Comparison of ENCODE assay signal across 9 mouse cellular contexts in genomic region chr4:155121915-155122443, GRCm38 (mm10). TPM values are rescaled to one million over a fixed set of nuclear protein-coding genes. Genes with fewer than 3 reads are reported as not detected.
A peak's percentile ranks its signal among the peaks of the same experiment; 100 is the strongest.
DNase-seq lines count a peak whose midpoint lies in the region; ATAC-seq and TF ChIP-seq lines count a peak whose summit lies in the region.
"Had no signal": no experiment of that assay in that cellular context is flagged by ENCODE, and none has a peak within 500 bp of the region (broad histone marks: within the 10 kb centered on the region; RNA-seq: fewer than 3 reads in every experiment).

No protein-coding gene starts in this region.

- no peak overlapping the region for H3K9ac ChIP-seq in neural tube, embryonic 11.5 days (ENCODE audit: low read length)
- no peak overlapping the region for H3K9ac ChIP-seq in limb, embryonic 15.5 days
- H3K9ac ChIP-seq: liver, embryonic 12.5 days had no signal

- H3K4me2 ChIP-seq in neural tube, embryonic 11.5 days (ENCODE audit: low read depth): no peak overlapping the region
- 0 out of 2 replicates have a peak overlapping the region, but pooled peaks have one; percentile 19 for H3K4me2 ChIP-seq in limb, embryonic 15.5 days
- H3K4me2 ChIP-seq: liver, embryonic 12.5 days had no signal

- H3K4me1 ChIP-seq in neural tube, embryonic 11.5 days (ENCODE audit: control insufficient read depth, insufficient read depth, low read length): peaks cover 13% of the 10 kb centered on the region
- H3K4me1 ChIP-seq in limb, embryonic 15.5 days: peaks cover 74% of the 10 kb centered on the region
- H3K4me1 ChIP-seq in thymus, adult 2 months (replicated peaks; ENCODE audit: control insufficient read depth, insufficient read depth, low read length): peaks cover 10% of the 10 kb centered on the region

- ATAC-seq in neural tube, embryonic 11.5 days (ENCODE audit: insufficient read depth, low FRiP score, low TSS enrichment): no peak
- ATAC-seq in limb, embryonic 15.5 days (ENCODE audit: insufficient number of reproducible peaks, low FRiP score, low TSS enrichment, low read depth): no peak
- no peak for ATAC-seq in activated CD4-positive, CD25-positive, alpha-beta regulatory T cell, adult 4 months
- no peak for ATAC-seq in cerebellum, adult (ENCODE audit: insufficient number of reproducible peaks, low FRiP score, low TSS enrichment)
- ATAC-seq: liver, embryonic 12.5 days had no signal

- H3K36me3 ChIP-seq in neural tube, embryonic 11.5 days (ENCODE audit: control insufficient read depth, insufficient read depth, low read length): no peaks in the 10 kb centered on the region
- H3K36me3 ChIP-seq in limb, embryonic 15.5 days: 0 out of 2 replicates have a peak, but pooled peaks cover 6% of the 10 kb centered on the region
- no peaks in the 10 kb centered on the region for H3K36me3 ChIP-seq in thymus, adult 2 months (ENCODE audit: control insufficient read depth, insufficient read depth, low read length)
- H3K36me3 ChIP-seq: liver, embryonic 12.5 days had no signal

- intact Hi-C loops in gastrocnemius, adult 2 months (cut with DNase I): no loop called here

- H3K9me3 ChIP-seq in neural tube, embryonic 11.5 days (ENCODE audit: control insufficient read depth, low read length): no peaks in the 10 kb centered on the region
- peaks cover 3% of the 10 kb centered on the region; the same call in 1 of the 2 replicates for H3K9me3 ChIP-seq in limb, embryonic 15.5 days
- H3K9me3 ChIP-seq: liver, embryonic 12.5 days had no signal

- H3K27ac ChIP-seq in gastrocnemius, adult 2 months: peak overlapping the region; percentile 75
- 0 out of 2 replicates have a peak overlapping the region, but pooled peaks have one; percentile 54 for H3K27ac ChIP-seq in neural tube, embryonic 11.5 days (ENCODE audit: low read depth, low read length)
- peak overlapping the region; percentile 96 for H3K27ac ChIP-seq in limb, embryonic 15.5 days
- no peak overlapping the region for H3K27ac ChIP-seq in thymus, adult 2 months (ENCODE audit: control insufficient read depth, insufficient read depth, low read length)

- no peaks in the 10 kb centered on the region for H3K27me3 ChIP-seq in neural tube, embryonic 11.5 days (ENCODE audit: control insufficient read depth, insufficient read depth, low read length)
- no peaks in the 10 kb centered on the region for H3K27me3 ChIP-seq in limb, embryonic 15.5 days
- no peaks in the 10 kb centered on the region for H3K27me3 ChIP-seq in thymus, adult 2 months (ENCODE audit: control insufficient read depth, insufficient read depth, low read length)
- H3K27me3 ChIP-seq: liver, embryonic 12.5 days had no signal

- 85% methylated on average over 6 of the region's 6 CpGs for WGBS in neural tube, embryonic 11.5 days
- WGBS in limb, embryonic 15.5 days: 68% methylated on average over 6 of the region's 6 CpGs
- 85% methylated on average over 6 of the region's 6 CpGs for WGBS in thymus, adult 2 months

- no peak for DNase-seq in gastrocnemius, adult 2 months
- no peak for DNase-seq in gastrocnemius, adult 8-10 months (ENCODE audit: low spot score in 2 of 2)
- DNase-seq in neural tube, embryonic 11.5 days (ENCODE audit: low spot score): no peak
- no peak for DNase-seq in neural tube, embryonic 10.5 days (ENCODE audit: extremely low spot score, low spot score)
- no peak for DNase-seq in thymus, adult 2 months

- no peak overlapping the region for H3K4me3 ChIP-seq in gastrocnemius, adult 2 months
- H3K4me3 ChIP-seq in neural tube, embryonic 11.5 days (ENCODE audit: low read depth, low read length): no peak overlapping the region
- no peak overlapping the region for H3K4me3 ChIP-seq in limb, embryonic 15.5 days
- H3K4me3 ChIP-seq in thymus, adult 2 months (ENCODE audit: control insufficient read depth, insufficient read depth, low read length): no peak overlapping the region
- H3K4me3 ChIP-seq: liver, embryonic 12.5 days had no signal

- no peak for TF ChIP-seq POLR2A in thymus, adult 2 months (IDR thresholded peaks at IDR 0.05; ENCODE audit: control insufficient read depth, extremely low read depth, insufficient read depth, low read length, poor library complexity)

- TF ChIP-seq CTCF in gastrocnemius, adult 2 months (IDR thresholded peaks at IDR 0.05): no peak
- TF ChIP-seq CTCF in thymus, adult 2 months (IDR thresholded peaks at IDR 0.05; ENCODE audit: borderline replicate concordance, control insufficient read depth, extremely low read depth, insufficient read depth, low read length, poor library complexity): no peak

RNA-seq across cellular contexts. Expression of gene Morn1, which starts 35.6 kb away (rescaled TPM):
- 1 to 10 TPM; 1.3 TPM for total RNA-seq in gastrocnemius, adult 2 months (2021)
- total RNA-seq in gastrocnemius, adult 8-10 months (2022): 1 to 10 TPM; 1.2 to 2.1 (median 1.4) TPM
- polyA plus RNA-seq in neural tube, embryonic 11.5 days (2014; fragmentation: Nextera tagmentation; extraction: Ambion mirVana): 3.9 and 5.3 TPM in 2 replicates
- 5.0 and 6.2 TPM in 2 replicates for polyA plus RNA-seq in limb, embryonic 15.5 days (2015; fragmentation: Nextera tagmentation; extraction: Ambion mirVana)
- polyA plus RNA-seq in thymus, adult 2 months (2012; rRNA removed): 3.8 and 5.0 TPM in 2 replicates
- 1 to 10 TPM; 1.2 to 1.6 TPM for polyA plus RNA-seq in activated CD4-positive, CD25-positive, alpha-beta regulatory T cell, adult 4 months (2017; shearing (Covaris generic))

RNA-seq across cellular contexts. Expression of gene Rer1, which starts 35.8 kb away (rescaled TPM):
- 10 to 100 TPM; 54.8 to 59.3 TPM for total RNA-seq in gastrocnemius, adult 2 months (2021)
- 10 to 100 TPM; 52.2 to 64.6 (median 59.8) TPM for total RNA-seq in gastrocnemius, adult 8-10 months (2022)
- polyA plus RNA-seq in neural tube, embryonic 11.5 days (2014; fragmentation: Nextera tagmentation; extraction: Ambion mirVana): 143 and 145 TPM in 2 replicates
- 170 and 176 TPM in 2 replicates for polyA plus RNA-seq in limb, embryonic 15.5 days (2015; fragmentation: Nextera tagmentation; extraction: Ambion mirVana)
- 107 and 111 TPM in 2 replicates for polyA plus RNA-seq in thymus, adult 2 months (2012; rRNA removed)
- polyA plus RNA-seq in activated CD4-positive, CD25-positive, alpha-beta regulatory T cell, adult 4 months (2017; shearing (Covaris generic)): 100 to 1,000 TPM; 109 to 129 TPM

RNA-seq across cellular contexts. Expression of gene Pex10, which starts 55.2 kb away (rescaled TPM):
- total RNA-seq in gastrocnemius, adult 2 months (2021): 10 to 100 TPM; 12.9 to 17.9 TPM
- 10 to 100 TPM; 10.4 to 12.4 (median 11.4) TPM for total RNA-seq in gastrocnemius, adult 8-10 months (2022)
- polyA plus RNA-seq in neural tube, embryonic 11.5 days (2014; fragmentation: Nextera tagmentation; extraction: Ambion mirVana): 6.9 and 8.3 TPM in 2 replicates
- polyA plus RNA-seq in limb, embryonic 15.5 days (2015; fragmentation: Nextera tagmentation; extraction: Ambion mirVana): 21.3 and 22.8 TPM in 2 replicates
- 32.8 and 38.0 TPM in 2 replicates for polyA plus RNA-seq in thymus, adult 2 months (2012; rRNA removed)
- 1 to 10 TPM; 5.6 to 8.6 TPM for polyA plus RNA-seq in activated CD4-positive, CD25-positive, alpha-beta regulatory T cell, adult 4 months (2017; shearing (Covaris generic))
